Mouse (Mus musculus) cerebellum, adult 11 months (tissue): ENCODE results near the gene Eml6.
"Not testable (repeated sequence)": the region's sequence is repeated elsewhere in the genome, so short reads cannot be mapped to it uniquely, and the experiment has no call there.

Source experiments
- DNase-seq: peaks from one replicate; pipeline ENCODE4 v3.0.0; 2022

Eml6 gene

DNA sequence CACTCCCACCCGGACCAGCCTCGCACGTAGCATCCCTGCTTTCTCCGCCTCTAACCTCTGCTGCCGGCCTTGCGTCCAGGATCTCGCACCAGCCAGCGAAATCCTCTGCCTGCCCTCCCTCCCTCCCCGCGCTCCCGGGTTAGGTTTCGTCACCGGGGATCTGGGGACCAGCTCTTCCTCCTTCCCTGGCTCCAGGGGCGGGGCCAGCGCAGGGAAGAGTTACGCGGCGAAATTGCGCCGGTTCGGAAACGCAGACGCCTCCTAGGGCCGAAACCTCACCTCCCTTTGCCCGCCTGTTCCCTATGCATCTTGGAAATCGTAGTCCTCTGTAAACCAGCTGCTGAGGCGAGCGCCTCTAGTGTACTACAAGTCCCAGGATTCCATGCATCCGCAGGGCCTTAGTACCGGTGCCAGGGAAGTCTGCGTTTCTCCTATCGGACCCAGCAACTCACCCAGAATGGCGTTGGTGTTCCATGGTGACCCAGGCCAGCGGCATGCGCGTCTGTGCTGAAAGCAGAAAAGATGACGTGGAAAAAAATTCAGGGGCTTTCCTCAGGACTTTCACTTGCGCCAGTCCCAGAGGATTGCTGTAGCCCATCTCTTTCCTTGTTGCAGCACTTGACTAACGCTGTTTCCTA, at the start of gene Eml6:
TSS of gene Eml6 (minus strand) at position 199 of the 638 bp plus-strand sequence.
- peak; percentile 98 for DNase-seq

DNA sequence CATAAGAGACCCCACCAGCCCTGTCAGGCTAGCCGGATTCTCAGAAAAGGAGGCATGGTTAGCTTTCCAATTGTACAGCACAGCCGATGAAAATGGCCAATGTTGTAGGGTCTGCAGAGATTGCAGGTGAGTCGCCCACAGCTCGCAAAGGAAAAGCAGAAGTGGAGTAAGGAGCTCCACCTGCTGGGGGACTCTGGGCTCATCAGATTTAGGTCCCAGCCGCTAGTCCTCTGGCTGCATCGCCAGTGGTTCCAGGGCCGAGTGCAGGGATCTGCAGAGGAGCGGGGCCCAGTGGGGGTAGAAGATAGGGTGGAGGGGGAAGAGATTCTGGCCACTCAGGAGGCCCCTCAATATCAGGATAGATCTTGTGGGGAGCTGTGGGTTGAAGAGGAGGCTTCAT, 31.5 kb upstream of the Eml6 start:
- no peak for DNase-seq

DNA sequence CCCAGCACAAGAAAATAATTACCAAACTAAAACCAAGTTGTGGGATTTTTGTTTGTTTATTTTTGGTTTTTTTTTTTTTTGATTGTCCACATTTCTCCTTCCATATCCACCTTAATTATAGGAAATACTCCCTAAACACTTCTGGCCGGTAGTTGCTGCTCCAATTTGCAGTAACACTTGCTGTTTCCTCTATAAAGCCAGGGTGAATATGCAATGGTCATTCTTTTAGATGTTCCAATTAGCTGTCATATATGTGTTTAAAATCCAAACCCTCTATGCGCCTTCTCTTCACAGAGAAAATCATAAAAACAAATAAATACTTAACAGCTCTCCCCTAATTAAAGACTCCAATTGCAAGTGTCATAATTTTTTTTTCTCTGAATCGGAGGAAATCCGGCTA, 689 bp downstream of the Eml6 start:
- DNase-seq: no peak

GRCm38 (mm10) chr11:30024261-30025071, 1.4 kb downstream of the Eml6 start:
- peak; percentile 63 for DNase-seq

DNA sequence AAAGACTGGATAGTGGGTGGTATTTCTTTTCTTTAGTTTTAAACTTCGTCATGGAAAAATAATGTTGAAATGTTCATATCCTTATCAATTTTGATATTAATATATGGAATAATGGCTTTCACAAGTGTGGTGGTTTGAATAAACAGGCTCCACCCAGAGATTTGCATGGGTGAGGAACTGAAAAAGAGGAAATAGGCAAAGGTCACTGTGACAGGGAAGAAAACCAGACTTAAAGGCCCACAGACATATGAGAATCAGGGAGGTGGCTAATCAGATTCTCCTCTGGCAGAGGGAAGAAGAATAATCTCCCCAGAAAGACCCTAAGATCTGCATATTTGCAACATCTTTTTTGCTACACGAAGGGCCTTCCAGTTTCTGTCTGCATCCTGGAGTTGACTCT, 39.6 kb downstream of the Eml6 start:
- no peak for DNase-seq

DNA sequence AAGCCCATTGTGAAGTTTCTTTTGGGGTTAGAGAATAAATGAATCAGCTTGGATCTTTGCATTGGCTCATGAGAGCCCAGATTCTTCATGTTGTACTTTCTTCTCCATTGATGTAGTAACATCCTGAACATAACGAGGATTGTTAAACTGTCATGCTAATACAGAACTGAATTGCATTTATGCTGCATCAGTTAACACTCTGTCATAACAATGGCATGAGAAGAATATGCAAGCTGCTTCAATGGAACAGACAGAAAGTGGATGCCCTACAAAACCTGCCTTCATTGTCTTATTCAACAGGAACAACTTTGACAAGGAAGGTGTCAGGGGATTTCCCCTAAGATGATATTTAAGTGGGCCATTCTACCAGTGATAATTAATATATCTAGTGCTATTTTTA, 57.0 kb downstream of the Eml6 start:
- no peak for DNase-seq

- DNase-seq: no peak
These were observed 66.5 kb downstream of the Eml6 start for GRCm38 (mm10) chr11:29959366-29959765.

- no peak for DNase-seq
These were observed 81.2 kb downstream of the Eml6 start for GRCm38 (mm10) chr11:29944661-29945060.

DNA sequence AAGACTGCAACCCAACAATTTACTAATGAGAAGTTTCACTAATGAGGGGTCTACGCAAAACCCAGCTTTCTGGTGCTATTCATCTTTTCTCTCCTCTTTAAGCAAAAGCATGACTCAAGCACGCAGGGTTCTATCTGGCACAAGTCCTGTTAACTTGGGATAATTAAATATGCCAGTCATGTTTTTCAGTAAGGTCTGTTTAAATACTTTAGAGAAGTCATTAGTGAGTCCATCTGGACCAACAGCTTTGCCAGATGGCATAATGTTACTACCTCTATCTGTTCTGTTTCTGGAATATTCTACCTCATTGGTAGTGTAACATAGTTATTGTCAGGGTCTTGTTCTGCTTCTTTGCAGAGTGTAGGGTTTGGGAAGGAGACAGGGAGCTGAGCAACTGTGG, 101.5 kb downstream of the Eml6 start:
- DNase-seq: no peak

DNA sequence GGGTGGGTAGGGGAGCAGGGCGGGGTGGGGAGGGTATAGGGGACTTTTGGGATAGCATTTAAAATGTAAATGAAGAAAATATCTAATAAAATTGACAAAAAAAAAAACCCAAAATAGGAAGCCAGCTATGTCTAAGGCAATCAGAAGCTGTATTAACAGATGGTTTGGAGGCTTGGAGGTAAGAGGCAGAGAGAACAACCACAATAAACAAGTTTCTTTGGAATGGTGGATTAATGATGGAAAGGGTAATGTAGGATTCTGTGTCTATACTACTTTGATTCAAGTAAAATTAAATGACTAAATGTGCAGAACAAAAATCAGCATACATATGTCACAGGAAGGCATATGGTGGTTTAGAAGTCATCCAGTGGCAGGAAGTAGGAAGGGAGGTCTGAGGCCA, 102.0 kb downstream of the Eml6 start:
- DNase-seq: no peak

- DNase-seq: peak; percentile 28
These were observed 112.7 kb downstream of the Eml6 start for GRCm38 (mm10) chr11:29913180-29913579.

GRCm38 (mm10) chr11:29909330-29909729, 116.5 kb downstream of the Eml6 start:
- no peak for DNase-seq

DNA sequence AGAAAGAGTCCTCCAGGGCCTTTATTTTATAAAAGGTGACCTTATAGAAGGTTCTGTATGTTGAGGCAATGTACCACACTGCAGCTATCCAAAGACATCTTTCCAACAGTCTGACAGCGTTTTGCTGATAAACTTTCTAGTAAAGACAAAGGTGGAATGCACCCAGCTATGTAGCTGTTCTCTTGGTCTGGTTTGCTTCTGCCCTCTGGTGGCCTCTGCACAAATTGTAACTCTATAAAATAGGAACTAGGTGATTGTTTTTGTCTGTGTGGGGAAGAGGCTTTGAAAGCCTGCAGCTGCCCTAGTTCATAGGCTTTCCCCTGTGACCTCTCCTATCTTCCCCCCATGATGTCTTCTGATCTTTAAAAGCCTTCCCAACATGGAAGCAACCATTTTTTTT, 140.7 kb downstream of the Eml6 start:
- peak; percentile 28 for DNase-seq

DNA sequence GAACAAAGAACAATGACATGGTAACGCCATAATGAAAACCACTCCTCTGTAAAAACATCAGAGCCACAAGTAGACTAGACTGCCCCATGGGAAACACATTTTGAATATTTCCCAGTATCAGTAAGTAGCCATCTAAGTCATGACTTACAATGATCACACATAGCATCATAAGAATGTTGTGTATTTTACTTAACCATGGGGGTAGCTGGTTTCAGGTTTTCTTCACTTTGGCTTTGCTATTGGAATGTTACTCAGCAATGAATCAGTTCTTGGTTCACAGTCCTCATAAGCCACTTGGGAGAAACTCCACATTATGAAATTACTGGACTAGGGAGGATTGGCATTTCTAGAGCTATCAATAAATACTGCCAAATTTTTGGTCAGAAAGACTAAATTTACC, 141.5 kb downstream of the Eml6 start:
- DNase-seq: no peak

GRCm38 (mm10) chr11:29883024-29883423, 142.8 kb downstream of the Eml6 start:
- DNase-seq: no peak

DNA sequence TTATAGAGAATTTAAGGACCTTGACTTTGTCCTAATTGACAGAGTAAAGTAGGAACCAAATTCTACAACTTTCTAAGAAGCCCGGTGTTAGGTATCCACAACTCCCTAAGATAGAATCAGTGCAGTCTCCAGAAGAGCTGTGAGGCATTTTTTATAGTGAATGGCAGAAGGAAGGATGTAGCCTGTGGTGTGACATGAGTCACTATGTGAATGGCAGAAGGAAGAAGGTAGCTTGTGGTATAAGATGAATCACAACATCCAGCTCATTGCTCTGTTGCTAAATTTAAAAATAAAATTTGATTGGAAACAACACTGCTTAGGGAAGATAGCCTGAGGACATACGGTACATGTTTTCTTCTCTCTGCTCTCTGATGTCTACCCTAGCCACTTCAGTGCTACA, 146.2 kb downstream of the Eml6 start:
- no peak for DNase-seq

GRCm38 (mm10) chr11:29877981-29878380, 147.9 kb downstream of the Eml6 start:
- no peak for DNase-seq

DNA sequence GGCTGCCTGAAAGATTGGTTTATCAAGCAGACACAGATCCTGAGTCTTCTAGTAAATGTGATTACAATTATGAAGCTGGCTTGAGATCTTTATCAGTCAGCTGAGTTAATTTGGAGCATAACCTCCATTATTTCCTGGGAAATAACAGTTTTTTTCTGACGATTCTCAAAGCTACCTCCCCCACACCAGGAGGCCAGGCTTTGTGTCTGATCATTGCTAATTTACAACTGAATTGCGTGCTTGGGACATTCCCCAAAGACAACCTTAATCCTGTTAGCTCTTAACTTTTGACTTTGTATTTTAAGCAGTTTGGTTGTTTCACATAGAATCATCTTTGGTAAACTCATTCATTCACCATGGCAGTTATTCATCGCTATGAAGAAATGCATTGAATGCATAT, 148.6 kb downstream of the Eml6 start:
- DNase-seq: no peak

GRCm38 (mm10) chr11:29874781-29875180, 151.1 kb downstream of the Eml6 start:
- not testable (repeated sequence) for DNase-seq

DNA sequence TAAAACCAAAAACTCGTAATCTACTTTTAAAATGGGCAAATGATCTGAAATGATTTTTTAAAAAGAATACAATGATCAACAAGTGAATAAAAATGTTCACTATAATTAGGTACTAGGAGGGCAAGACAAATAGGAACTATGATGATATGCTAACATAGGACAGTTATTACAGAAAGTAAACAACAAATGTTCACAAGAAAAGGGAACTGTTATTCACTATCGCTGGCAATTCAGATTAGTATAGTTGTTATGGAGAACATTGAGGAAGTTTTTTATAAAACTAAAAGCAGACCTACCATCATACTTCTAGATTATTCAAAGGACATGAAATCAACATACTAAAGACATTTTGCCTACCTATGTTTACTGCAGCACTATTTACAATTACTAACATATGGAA, 155.7 kb downstream of the Eml6 start:
- DNase-seq: no peak

GRCm38 (mm10) chr11:29864269-29864668, 161.6 kb downstream of the Eml6 start:
- no peak for DNase-seq

DNA sequence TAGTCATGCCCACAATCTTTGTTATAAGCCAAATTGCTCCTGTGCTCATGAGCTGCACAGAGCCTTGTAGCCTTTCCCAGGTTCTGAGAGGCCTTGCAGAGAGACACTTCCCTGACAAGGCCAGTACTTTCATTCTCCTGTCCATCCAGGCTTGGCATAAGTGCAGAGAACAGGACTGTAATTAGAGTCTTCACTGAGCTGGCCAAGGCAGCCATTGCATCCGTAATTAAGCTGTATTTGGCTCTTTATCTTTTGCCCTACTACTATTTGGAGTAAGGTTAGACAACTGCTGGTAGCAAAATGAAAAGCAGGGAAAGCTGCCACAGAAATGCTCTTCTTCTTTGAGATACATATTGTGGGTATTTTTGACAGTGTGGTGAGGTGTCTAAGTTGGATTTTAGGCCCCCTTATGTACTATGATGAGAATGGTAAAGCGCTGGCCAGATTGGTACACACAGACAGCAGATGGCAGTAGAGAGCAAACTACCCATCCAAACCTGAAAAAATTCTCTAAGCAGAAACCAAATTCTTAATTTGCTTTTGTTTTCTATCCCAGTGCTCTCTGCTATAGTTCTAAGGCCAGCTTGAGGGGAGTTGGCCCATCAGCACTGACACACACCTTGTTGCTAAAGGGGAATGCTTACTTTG, 164.0 kb downstream of the Eml6 start:
- DNase-seq: peak; percentile 22

- no peak for DNase-seq
These were observed 164.8 kb downstream of the Eml6 start for GRCm38 (mm10) chr11:29861040-29861439.

DNA sequence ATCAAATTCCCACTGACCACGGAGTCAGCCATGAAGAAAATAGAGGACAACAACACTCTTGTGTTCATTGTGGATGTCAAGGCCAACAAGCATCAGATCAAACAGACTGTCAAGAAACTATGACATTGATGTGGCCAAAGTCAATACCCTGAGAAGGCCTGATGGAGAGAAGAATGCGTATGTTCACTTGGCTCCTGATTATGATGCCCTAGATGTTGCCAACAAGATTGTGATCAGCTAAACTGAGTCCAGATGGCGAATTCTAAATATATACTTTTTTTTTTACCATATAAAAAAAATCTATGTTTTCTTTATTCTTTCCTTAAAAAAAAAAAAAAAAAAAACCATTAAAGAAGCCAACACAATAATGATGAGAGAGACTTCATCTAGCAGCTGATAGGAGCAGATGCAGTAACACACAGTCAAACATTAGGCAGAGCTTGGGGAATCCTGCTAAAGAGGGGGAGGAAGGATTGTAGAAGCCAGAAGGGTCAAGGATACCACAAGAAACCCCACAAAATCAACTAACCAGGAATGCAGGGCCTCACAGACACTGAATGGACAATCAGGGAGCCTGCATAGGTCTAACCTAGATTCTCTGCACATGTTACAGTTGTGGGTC, 185.1 kb downstream of the Eml6 start:
- DNase-seq: no peak
